Mouse (Mus musculus) neural tube, embryonic 14.5 days (tissue): Measurements from ENCODE around the gene Gm5431. TPM values are rescaled to one million over a fixed set of nuclear protein-coding genes. Genes with fewer than 3 reads are reported as not detected.
"Not testable (repeated sequence)": the region's sequence is repeated elsewhere in the genome, so short reads cannot be mapped to it uniquely, and the experiment has no call there.

ENCODE experiments used
- ATAC-seq: fragments of 200-750 bp; cut with Nextera tagmentation; 2 replicates; pipeline ENCODE4 v1.8.0; 2017; ENCODE audit warnings: low read depth, mild to moderate bottlenecking, moderate TSS enrichment, moderate library complexity
- H3K27ac ChIP-seq: fragments of 300-500 bp; sonication (generic); 2 replicates; pipeline ENCODE4 v1.5.1; 2014; ENCODE audit warnings: low read depth, mild to moderate bottlenecking, control low read depth, low read length, moderate library complexity, mixed read lengths
- H3K27me3 ChIP-seq: fragments of 300-500 bp; sonication (generic); 2 replicates; pipeline ENCODE4 v1.6.1; 2014; ENCODE audit warnings: low read length; ENCODE audit not compliant: control insufficient read depth, insufficient read depth
- H3K36me3 ChIP-seq: fragments of 300-500 bp; sonication (generic); 2 replicates; pipeline ENCODE4 v1.6.1; 2014; ENCODE audit warnings: low read length, mixed read lengths; ENCODE audit not compliant: control insufficient read depth, insufficient read depth
- H3K4me1 ChIP-seq: fragments of 300-500 bp; sonication (generic); 2 replicates; pipeline ENCODE4 v1.6.1; 2014; ENCODE audit warnings: low read length; ENCODE audit not compliant: control insufficient read depth, insufficient read depth
- H3K4me2 ChIP-seq: fragments of 300-500 bp; sonication (generic); 2 replicates; pipeline ENCODE4 v1.6.1; 2014; ENCODE audit warnings: mild to moderate bottlenecking, low read depth, low read length, control low read depth
- H3K4me3 ChIP-seq: fragments of 300-500 bp; sonication (generic); 2 replicates; pipeline ENCODE4 v1.5.1; 2014; ENCODE audit warnings: low read depth, low read length, control low read depth, mixed read lengths
- H3K9ac ChIP-seq: fragments of 300-500 bp; sonication (generic); replicated peaks from 2 replicates; pipeline ENCODE4 v1.6.1; 2014; ENCODE audit warnings: low read depth, mild to moderate bottlenecking, control low read depth, low read length, mixed read lengths
- H3K9me3 ChIP-seq: fragments of 300-500 bp; sonication (generic); 2 replicates; pipeline ENCODE4 v1.6.1; 2016; ENCODE audit warnings: low read length; ENCODE audit not compliant: control insufficient read depth
- WGBS: fragments of 180-500 bp; shearing (Covaris S2); extraction: QIAGEN DNeasy Blood & Tissue Kit; methylation state at CpG from one replicate; pipeline ENCODE4 v1.1.7; 2014; 5-methylcytosine and 5-hydroxymethylcytosine counted together
- polyA plus RNA-seq: library from polyadenylated mRNA; unstranded; fragments of >200 nt; fragmentation: Nextera tagmentation; extraction: Ambion mirVana; gene quantifications from 2 replicates; pipeline ENCODE4 v1.2.1, GENCODE M21; 2014

Gm5431 gene
- polyA plus RNA-seq: 0.12 and 0.22 TPM in 2 replicates

GRCm38 (mm10) chr11:48902021-48902420 lies at the start of gene Gm5431:
TSS of gene Gm5431 (minus strand) at chr11:48902214.
- Histone ChIP-seq H3K9ac (no peak within 1 kb of the TSS), H3K9me3 (no peaks in the 10 kb centered on the region), H3K36me3 (no peaks in the 10 kb centered on the region), H3K27me3 (no peaks in the 10 kb centered on the region), H3K4me3 (no peak within 1 kb of the TSS), H3K4me2 (no peak within 1 kb of the TSS), H3K27ac (no peak within 1 kb of the TSS), H3K4me1 (no peaks in the 10 kb centered on the region)
- 83% methylated on average over 2 of the region's 2 CpGs for whole genome bisulfite sequencing
- no peak for ATAC-seq

DNA sequence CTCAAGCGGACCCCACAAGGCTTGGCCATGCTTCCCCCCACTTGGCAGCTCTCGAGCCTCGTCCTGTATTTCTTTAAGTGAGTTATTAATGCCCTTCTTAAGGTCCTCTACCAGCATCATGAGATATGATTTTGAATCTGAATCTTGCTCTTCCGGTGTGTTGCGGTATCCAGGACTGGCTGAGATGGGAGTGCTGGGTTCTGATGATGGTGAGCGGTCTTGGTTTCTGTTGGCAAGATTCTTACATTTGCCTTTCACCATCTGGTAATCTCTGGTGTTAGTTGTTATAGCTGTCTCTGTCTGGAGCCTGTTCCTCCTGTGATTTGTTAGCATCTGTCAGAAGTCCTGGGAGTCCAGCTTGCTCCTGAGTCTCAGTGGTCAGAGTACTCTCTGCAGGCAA lies 44.1 kb upstream of the Gm5431 start, which contains the start of gene Psme2b:
Gene Psme2b, minus strand, starts transcription at position 101 of the 400 bp plus-strand sequence.
- WGBS: 97% methylated on average over 6 of the region's 6 CpGs
- not testable (repeated sequence) for ATAC-seq, H3K9me3 ChIP-seq, H3K27me3 ChIP-seq, H3K27ac ChIP-seq, H3K4me1 ChIP-seq, H3K4me2 ChIP-seq, H3K9ac ChIP-seq, H3K36me3 ChIP-seq, H3K4me3 ChIP-seq

- not testable (repeated sequence) for H3K27me3 ChIP-seq, H3K36me3 ChIP-seq, H3K9ac ChIP-seq, H3K4me3 ChIP-seq, H3K4me2 ChIP-seq, H3K27ac ChIP-seq, H3K9me3 ChIP-seq, H3K4me1 ChIP-seq, ATAC-seq
These were observed 37.3 kb upstream of the Gm5431 start for GRCm38 (mm10) chr11:48939286-48939685.

GRCm38 (mm10) chr11:48935291-48935690 lies 33.3 kb upstream of the Gm5431 start:
- not testable (repeated sequence) for H3K4me1 ChIP-seq, H3K4me2 ChIP-seq, H3K9me3 ChIP-seq, H3K9ac ChIP-seq, H3K4me3 ChIP-seq, H3K27ac ChIP-seq, ATAC-seq, H3K27me3 ChIP-seq, H3K36me3 ChIP-seq
- WGBS: no CpG with 5 or more reads among the region's 3 CpGs

DNA sequence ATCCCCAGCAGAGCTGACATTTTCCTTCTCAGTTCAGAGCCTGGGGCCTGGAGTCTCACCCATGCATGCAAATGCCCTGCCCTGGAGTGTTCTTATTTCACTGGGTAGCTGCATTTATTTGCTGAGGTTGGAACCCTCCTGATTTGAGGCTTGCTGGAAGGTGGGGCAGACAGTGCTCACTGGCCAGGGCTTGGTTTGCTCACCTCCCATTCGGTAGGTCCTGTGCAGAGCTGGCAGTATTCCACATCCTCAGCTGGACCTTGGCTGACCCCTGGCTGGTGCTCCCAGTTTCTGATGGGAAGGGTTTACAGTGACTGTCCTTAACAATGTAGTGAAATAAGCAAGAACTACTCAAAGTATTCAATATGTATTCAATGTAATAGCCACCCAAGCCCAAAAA lies 31.9 kb upstream of the Gm5431 start:
- not testable (repeated sequence) for H3K27me3 ChIP-seq, H3K4me3 ChIP-seq, H3K9ac ChIP-seq, H3K27ac ChIP-seq, H3K36me3 ChIP-seq, H3K9me3 ChIP-seq, ATAC-seq, H3K4me1 ChIP-seq, H3K4me2 ChIP-seq
- 75% methylated on average over 1 of the region's 1 CpGs for WGBS

DNA sequence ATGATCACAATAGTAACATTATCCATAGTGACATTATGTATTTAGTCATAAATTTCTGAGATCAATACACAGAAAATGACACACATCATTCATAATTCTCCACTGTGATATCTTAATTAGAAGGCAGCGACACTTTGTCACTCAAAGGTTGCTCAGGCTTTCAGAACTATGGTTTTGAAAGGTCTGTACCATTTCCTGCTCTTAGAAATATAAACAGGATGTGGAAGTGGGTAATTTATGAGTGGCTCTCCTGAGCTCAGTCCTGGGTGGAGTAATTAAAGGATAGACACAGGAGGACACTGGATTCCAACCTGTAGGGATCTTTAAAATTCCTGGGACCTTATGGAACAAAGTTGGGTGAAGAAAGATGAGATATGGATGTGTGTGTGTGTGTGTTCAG lies 31.4 kb upstream of the Gm5431 start:
- not testable (repeated sequence) for H3K4me3 ChIP-seq, H3K4me1 ChIP-seq, H3K27ac ChIP-seq, H3K9me3 ChIP-seq, H3K9ac ChIP-seq, H3K27me3 ChIP-seq, H3K4me2 ChIP-seq, ATAC-seq, H3K36me3 ChIP-seq
- WGBS: 89% methylated on average over 1 of the region's 1 CpGs

GRCm38 (mm10) chr11:48928068-48928467 lies 26.1 kb upstream of the Gm5431 start:
- 96% methylated on average over 1 of the region's 1 CpGs for WGBS
- not testable (repeated sequence) for H3K9ac ChIP-seq, H3K36me3 ChIP-seq, H3K27me3 ChIP-seq, H3K4me1 ChIP-seq, H3K4me3 ChIP-seq, H3K9me3 ChIP-seq, H3K4me2 ChIP-seq, H3K27ac ChIP-seq, ATAC-seq

DNA sequence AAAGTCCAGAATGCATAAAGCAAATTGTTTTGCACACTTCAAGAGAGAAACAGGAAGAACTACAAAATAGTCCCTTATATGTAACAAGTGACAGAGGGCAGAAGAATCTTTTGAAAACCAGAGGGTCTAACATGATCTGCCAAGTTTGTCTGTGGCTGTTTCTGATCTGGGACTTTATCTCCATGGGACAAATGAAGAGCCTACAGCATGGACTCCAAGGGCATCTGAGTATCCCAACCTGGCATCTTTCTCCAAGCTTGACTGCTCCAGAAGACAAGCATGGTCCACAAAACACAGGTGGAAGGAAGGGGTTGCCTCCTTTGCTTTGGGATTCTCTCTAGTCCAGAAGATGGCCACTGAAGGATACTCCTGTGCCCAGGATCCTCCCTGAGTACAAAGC lies 24.4 kb upstream of the Gm5431 start:
- H3K9ac ChIP-seq, H3K4me3 ChIP-seq, H3K27ac ChIP-seq, H3K9me3 ChIP-seq, H3K4me2 ChIP-seq, H3K27me3 ChIP-seq, H3K4me1 ChIP-seq, H3K36me3 ChIP-seq, ATAC-seq: not testable (repeated sequence)

DNA sequence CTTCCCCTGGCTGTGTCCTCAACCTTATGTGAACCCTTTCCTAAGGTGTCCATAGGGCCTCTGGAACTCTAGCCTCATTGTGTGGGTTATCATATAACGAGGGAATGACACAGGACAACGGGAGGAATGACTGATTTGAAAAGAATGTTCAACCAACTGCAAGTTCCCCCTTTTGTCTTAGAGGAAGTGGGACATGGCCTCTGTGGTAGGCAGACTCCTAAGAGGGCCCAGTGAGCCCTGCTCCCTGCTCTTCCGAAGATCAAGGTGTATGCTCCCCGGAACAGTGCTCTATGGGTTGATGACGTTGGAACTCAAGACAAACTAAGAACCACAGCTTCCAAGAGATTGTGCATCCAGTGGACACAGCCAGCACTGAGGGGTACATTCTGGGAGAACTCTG lies 21.8 kb upstream of the Gm5431 start:
- not testable (repeated sequence) for H3K36me3 ChIP-seq, ATAC-seq, H3K27ac ChIP-seq, H3K27me3 ChIP-seq, H3K9me3 ChIP-seq, H3K4me1 ChIP-seq, H3K4me3 ChIP-seq, H3K4me2 ChIP-seq, H3K9ac ChIP-seq
- WGBS: 85% methylated on average over 5 of the region's 5 CpGs

DNA sequence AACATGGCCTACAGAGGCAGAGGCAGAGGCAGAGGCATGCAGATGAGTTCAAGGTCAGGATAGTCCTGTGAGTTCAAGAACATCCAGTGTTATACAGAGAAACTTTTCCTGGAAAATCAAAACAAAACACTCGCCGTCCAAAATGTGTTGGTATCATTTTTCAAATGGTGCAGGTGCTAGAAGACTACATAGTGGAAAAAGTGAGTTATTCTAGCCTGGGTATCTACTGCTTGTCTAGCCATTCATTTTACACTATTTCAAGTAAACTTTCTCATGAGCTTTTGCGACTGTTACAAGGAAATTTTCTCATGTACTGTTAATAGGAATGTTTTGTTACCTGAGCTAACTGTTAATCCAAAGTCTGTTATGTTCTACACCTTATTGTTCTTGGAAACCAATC lies 16.4 kb upstream of the Gm5431 start:
- no peak overlapping the region for H3K4me2 ChIP-seq
- H3K9me3 ChIP-seq: no peaks in the 10 kb centered on the region
- H3K36me3 ChIP-seq: no peaks in the 10 kb centered on the region
- H3K4me3 ChIP-seq: no peak overlapping the region
- no peaks in the 10 kb centered on the region for H3K27me3 ChIP-seq
- no peak overlapping the region for H3K9ac ChIP-seq
- 92% methylated on average over 3 of the region's 3 CpGs for WGBS
- H3K4me1 ChIP-seq: no peaks in the 10 kb centered on the region
- no peak overlapping the region for H3K27ac ChIP-seq
- ATAC-seq: no peak
